Mouse (Mus musculus) heart, embryonic 11.5 days (tissue): ENCODE data around the gene Mgmt. TPM values are rescaled to one million over a fixed set of nuclear protein-coding genes. Genes with fewer than 3 reads are reported as not detected.

Experiments
- ATAC-seq: fragments of 200-750 bp; cut with Nextera tagmentation; replicated peaks from 2 replicates; pipeline ENCODE4 v1.8.0; 2017; ENCODE audit warnings: moderate library complexity; ENCODE audit not compliant: insufficient number of reproducible peaks, low FRiP score, low TSS enrichment
- H3K27ac ChIP-seq: fragments of 300-500 bp; sonication (generic); 2 replicates; pipeline ENCODE4 v1.5.1; 2014; ENCODE audit warnings: mild to moderate bottlenecking, low read depth, low read length
- H3K27me3 ChIP-seq: fragments of 300-500 bp; sonication (generic); 2 replicates; pipeline ENCODE4 v1.6.1; 2014; ENCODE audit warnings: mild to moderate bottlenecking, low read length, mixed read lengths; ENCODE audit not compliant: control insufficient read depth, insufficient read depth
- H3K36me3 ChIP-seq: fragments of 300-500 bp; sonication (generic); 2 replicates; pipeline ENCODE4 v1.6.1; 2014; ENCODE audit warnings: mild to moderate bottlenecking, low read length, moderate library complexity, mixed read lengths; ENCODE audit not compliant: control insufficient read depth, insufficient read depth
- H3K4me1 ChIP-seq: fragments of 300-500 bp; sonication (generic); 2 replicates; pipeline ENCODE4 v1.6.1; 2014; ENCODE audit warnings: low read length; ENCODE audit not compliant: control insufficient read depth, insufficient read depth
- H3K4me2 ChIP-seq: fragments of 300-500 bp; sonication (generic); 2 replicates; pipeline ENCODE4 v1.6.1; 2014; ENCODE audit warnings: mild to moderate bottlenecking, moderate library complexity
- H3K4me3 ChIP-seq: fragments of 300-500 bp; sonication (generic); 2 replicates; pipeline ENCODE4 v1.5.1; 2014; ENCODE audit warnings: low read depth, low read length
- H3K9ac ChIP-seq: fragments of 300-500 bp; sonication (generic); 2 replicates; pipeline ENCODE4 v1.6.1; 2014; ENCODE audit warnings: mild to moderate bottlenecking, low read depth, low read length, moderate library complexity
- H3K9me3 ChIP-seq: fragments of 300-500 bp; sonication (generic); replicated peaks from 2 replicates; pipeline ENCODE4 v1.6.1; 2016; ENCODE audit warnings: low read length; ENCODE audit not compliant: control insufficient read depth
- WGBS: fragments of 180-500 bp; shearing (Covaris S2); extraction: QIAGEN DNeasy Blood & Tissue Kit; methylation state at CpG from one replicate; pipeline ENCODE4 v1.1.7; 2014; ENCODE audit not compliant: insufficient replicate concordance; 5-methylcytosine and 5-hydroxymethylcytosine counted together
- polyA plus RNA-seq: library from polyadenylated mRNA; unstranded; fragments of >200 nt; fragmentation: Nextera tagmentation; extraction: Ambion mirVana; gene quantifications from 2 replicates; pipeline ENCODE4 v1.2.1, GENCODE M21; 2014

The Mgmt gene
- polyA plus RNA-seq, 1 experiment from 2014 or later = 5.6 TPM

GRCm38 (mm10) chr7:137094551-137094950 lies 200.1 kb downstream of the Mgmt start:
- ATAC-seq = no peak
- H3K9ac ChIP-seq = no peak overlapping the region
- 88% methylated on average over 1 of the region's 1 CpGs for WGBS
- H3K27me3 ChIP-seq = no peaks in the 10 kb centered on the region
- H3K36me3 ChIP-seq = no peaks in the 10 kb centered on the region
- no peak overlapping the region for H3K4me3 ChIP-seq
- H3K27ac ChIP-seq = no peak overlapping the region
- no peaks in the 10 kb centered on the region for H3K9me3 ChIP-seq
- no peaks in the 10 kb centered on the region for H3K4me1 ChIP-seq
- no peak overlapping the region for H3K4me2 ChIP-seq

GRCm38 (mm10) chr7:137095702-137096101 lies 201.3 kb downstream of the Mgmt start:
- Histone ChIP-seq H3K36me3 (no peaks in the 10 kb centered on the region), H3K9ac (no peak overlapping the region), H3K9me3 (no peaks in the 10 kb centered on the region), H3K27me3 (no peaks in the 10 kb centered on the region), H3K27ac (no peak overlapping the region), H3K4me1 (no peaks in the 10 kb centered on the region), H3K4me2 (no peak overlapping the region), H3K4me3 (no peak overlapping the region)
- no peak for ATAC-seq
- 79% methylated on average over 1 of the region's 1 CpGs for WGBS

GRCm38 (mm10) chr7:137099766-137100165 lies 205.4 kb downstream of the Mgmt start:
- no peaks in the 10 kb centered on the region for H3K27me3 ChIP-seq
- no peak overlapping the region for H3K27ac ChIP-seq
- no peak for ATAC-seq
- no peak overlapping the region for H3K9ac ChIP-seq
- WGBS = 78% methylated on average over 3 of the region's 3 CpGs
- no peaks in the 10 kb centered on the region for H3K9me3 ChIP-seq
- no peak overlapping the region for H3K4me2 ChIP-seq
- H3K4me1 ChIP-seq = no peaks in the 10 kb centered on the region
- no peak overlapping the region for H3K4me3 ChIP-seq
- H3K36me3 ChIP-seq = no peaks in the 10 kb centered on the region

- no peak for ATAC-seq
- H3K4me1 ChIP-seq = no peaks in the 10 kb centered on the region
- H3K9ac ChIP-seq = no peak overlapping the region
- WGBS = 82% methylated on average over 10 of the region's 10 CpGs
- no peak overlapping the region for H3K4me2 ChIP-seq
- H3K36me3 ChIP-seq = no peaks in the 10 kb centered on the region
- no peaks in the 10 kb centered on the region for H3K27me3 ChIP-seq
- no peak overlapping the region for H3K4me3 ChIP-seq
- H3K9me3 ChIP-seq = no peaks in the 10 kb centered on the region
- H3K27ac ChIP-seq = no peak overlapping the region
Measured at GRCm38 (mm10) chr7:137102606-137103195, 208.3 kb downstream of the Mgmt start.

- Histone ChIP-seq H3K4me2 (no peak overlapping the region), H3K27me3 (no peaks in the 10 kb centered on the region), H3K9ac (no peak overlapping the region), H3K36me3 (no peaks in the 10 kb centered on the region), H3K4me1 (no peaks in the 10 kb centered on the region), H3K9me3 (no peaks in the 10 kb centered on the region; the same call in 1 of the 2 replicates), H3K27ac (no peak overlapping the region), H3K4me3 (no peak overlapping the region)
- 86% methylated on average over 4 of the region's 4 CpGs for WGBS
- ATAC-seq = no peak
Measured at GRCm38 (mm10) chr7:137112101-137112500, 217.7 kb downstream of the Mgmt start.

- no peak overlapping the region for H3K27ac ChIP-seq
- WGBS = 69% methylated on average over 4 of the region's 4 CpGs
- H3K9ac ChIP-seq = no peak overlapping the region
- H3K27me3 ChIP-seq = no peaks in the 10 kb centered on the region
- no peaks in the 10 kb centered on the region for H3K4me1 ChIP-seq
- no peak for ATAC-seq
- H3K4me2 ChIP-seq = no peak overlapping the region
- no peak overlapping the region for H3K4me3 ChIP-seq
- H3K36me3 ChIP-seq = no peaks in the 10 kb centered on the region
- H3K9me3 ChIP-seq = no peaks in the 10 kb centered on the region; the same call in 1 of the 2 replicates
Measured at GRCm38 (mm10) chr7:137116246-137116645, 221.8 kb downstream of the Mgmt start.

DNA sequence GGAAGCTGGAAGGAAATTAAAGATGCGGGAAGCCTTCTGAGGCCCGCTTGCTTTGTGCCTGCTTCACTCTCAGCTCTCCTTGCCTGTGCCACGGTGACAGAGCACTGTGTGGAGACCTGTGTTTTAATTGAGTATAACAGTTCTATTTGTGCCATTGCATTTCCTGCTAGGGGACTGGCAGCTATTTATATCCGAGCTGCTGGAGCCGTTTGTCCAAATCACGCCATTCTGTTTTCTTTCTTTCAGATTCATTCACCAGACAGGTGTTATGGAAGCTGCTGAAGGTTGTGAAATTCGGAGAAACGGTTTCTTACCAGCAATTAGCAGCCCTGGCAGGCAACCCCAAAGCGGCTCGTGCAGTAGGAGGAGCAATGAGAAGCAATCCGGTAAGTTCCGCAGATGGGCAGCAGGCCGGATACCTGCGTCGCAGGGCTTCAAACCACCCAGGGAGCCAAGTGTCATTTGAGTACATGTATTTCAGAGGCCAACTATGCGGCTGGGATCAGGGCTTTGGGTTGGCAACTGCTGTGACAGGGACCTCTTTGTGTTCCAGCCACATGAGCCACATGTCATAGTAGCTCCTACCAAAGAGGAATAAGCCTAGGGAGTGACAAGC lies 226.9 kb downstream of the Mgmt start:
- H3K4me3 ChIP-seq = no peak overlapping the region
- no peak overlapping the region for H3K9ac ChIP-seq
- 65% methylated on average over 16 of the region's 16 CpGs for WGBS
- no peaks in the 10 kb centered on the region for H3K9me3 ChIP-seq
- no peaks in the 10 kb centered on the region for H3K36me3 ChIP-seq
- H3K27me3 ChIP-seq = no peaks in the 10 kb centered on the region
- no peaks in the 10 kb centered on the region for H3K4me1 ChIP-seq
- ATAC-seq = no peak
- H3K27ac ChIP-seq = no peak overlapping the region
- H3K4me2 ChIP-seq = peak overlapping the region; percentile 32

GRCm38 (mm10) chr7:137128726-137129125 lies 234.3 kb downstream of the Mgmt start:
- Histone ChIP-seq H3K36me3 (no peaks in the 10 kb centered on the region), H3K4me3 (no peak overlapping the region), H3K9me3 (no peaks in the 10 kb centered on the region), H3K4me1 (peaks cover 11% of the 10 kb centered on the region), H3K4me2 (no peak overlapping the region), H3K27me3 (no peaks in the 10 kb centered on the region), H3K27ac (no peak overlapping the region), H3K9ac (no peak overlapping the region)
- ATAC-seq = no peak
- WGBS = 86% methylated on average over 8 of the region's 8 CpGs

GRCm38 (mm10) chr7:137130211-137130610 lies 235.8 kb downstream of the Mgmt start:
- no peak for ATAC-seq
- WGBS = 85% methylated on average over 10 of the region's 10 CpGs

More at GRCm38 (mm10) chr7:137130211-137130610, 235.8 kb downstream of the Mgmt start:
- Histone ChIP-seq H3K27ac (no peak overlapping the region), H3K4me2 (no peak overlapping the region), H3K36me3 (no peaks in the 10 kb centered on the region), H3K4me3 (no peak overlapping the region), H3K9me3 (no peaks in the 10 kb centered on the region), H3K27me3 (no peaks in the 10 kb centered on the region), H3K4me1 (peaks cover 11% of the 10 kb centered on the region), H3K9ac (no peak overlapping the region)
